Mouse (Mus musculus) megakaryocyte, embryonic 14.5 days (primary cell): ENCODE measurements around the gene Ap5s1.

Experiments used
- FLI1 ChIP-seq: IDR thresholded peaks from 2 replicates; pipeline ENCODE4 v1.6.1; 2012; ENCODE audit warnings: low read length, inconsistent platforms, mixed read lengths
- GATA1 ChIP-seq: IDR thresholded peaks from 3 replicates; pipeline ENCODE4 v1.6.1; 2012; ENCODE audit warnings: mixed read lengths, low read length, inconsistent platforms, borderline replicate concordance

DNA sequence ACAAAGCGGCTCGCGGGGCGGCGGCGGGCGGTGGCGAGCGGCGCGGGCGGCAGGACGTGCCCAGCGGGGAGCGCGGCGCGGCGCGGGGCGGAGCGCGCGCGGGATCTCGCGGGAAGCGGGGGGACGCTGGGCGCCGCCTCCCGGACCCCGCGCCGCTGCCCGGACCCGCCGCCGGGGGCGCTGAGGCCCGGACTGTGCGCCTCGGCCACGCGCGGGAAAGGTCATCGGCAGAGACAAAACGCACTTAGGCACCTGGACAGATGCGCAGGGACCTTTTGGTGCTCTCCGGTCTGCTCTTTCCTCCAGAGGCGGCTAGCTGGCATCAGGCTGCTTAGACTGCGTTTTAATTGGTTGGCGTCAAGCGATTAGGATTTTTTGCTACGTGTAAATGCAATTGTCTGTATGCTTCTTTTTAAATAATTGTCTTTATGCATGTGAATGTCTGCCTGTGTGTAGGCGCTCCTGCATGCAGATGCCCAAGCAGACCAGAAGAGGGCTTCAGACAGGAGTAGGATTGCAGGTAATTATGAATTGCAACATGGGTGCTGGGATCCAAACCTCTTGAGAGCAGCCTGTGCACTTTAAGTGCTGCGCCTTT, 26.8 kb upstream of the Ap5s1 start, which contains the start of gene Cenpb:
- no peak for TF ChIP-seq GATA1
- no peak for TF ChIP-seq FLI1
